Mouse (Mus musculus): Measurements from ENCODE around the gene Cerk.
"Not testable (repeated sequence)": the region's sequence is repeated elsewhere in the genome, so short reads cannot be mapped to it uniquely, and the experiment has no call there.

The Cerk gene

DNA sequence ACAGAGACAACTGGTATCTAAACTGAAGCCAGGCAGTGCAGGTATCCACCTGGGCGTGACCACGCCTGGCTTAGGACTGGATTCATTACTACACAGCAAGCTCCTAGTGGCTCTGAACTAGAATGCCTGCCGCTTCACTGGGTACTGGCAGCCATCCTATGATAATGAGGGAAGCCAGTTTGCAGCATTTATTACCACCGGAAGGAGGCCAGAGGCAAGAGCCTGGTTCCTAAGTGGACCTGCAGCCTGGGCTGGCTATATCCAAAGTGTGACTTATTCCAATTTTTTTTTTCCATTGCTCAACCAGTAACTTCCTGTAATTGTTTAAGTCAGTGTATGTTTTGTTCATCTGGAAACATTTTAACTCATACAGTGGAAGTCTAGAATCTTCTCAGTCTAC, 20.4 kb upstream of the Cerk start:
- no peak for DNase-seq (ENCODE audit: low spot score in 2 of 2)

GRCm38 (mm10) chr15:86205300-86205699, 19.4 kb upstream of the Cerk start:
- no peak for DNase-seq (ENCODE audit: low spot score in 2 of 2)

DNA sequence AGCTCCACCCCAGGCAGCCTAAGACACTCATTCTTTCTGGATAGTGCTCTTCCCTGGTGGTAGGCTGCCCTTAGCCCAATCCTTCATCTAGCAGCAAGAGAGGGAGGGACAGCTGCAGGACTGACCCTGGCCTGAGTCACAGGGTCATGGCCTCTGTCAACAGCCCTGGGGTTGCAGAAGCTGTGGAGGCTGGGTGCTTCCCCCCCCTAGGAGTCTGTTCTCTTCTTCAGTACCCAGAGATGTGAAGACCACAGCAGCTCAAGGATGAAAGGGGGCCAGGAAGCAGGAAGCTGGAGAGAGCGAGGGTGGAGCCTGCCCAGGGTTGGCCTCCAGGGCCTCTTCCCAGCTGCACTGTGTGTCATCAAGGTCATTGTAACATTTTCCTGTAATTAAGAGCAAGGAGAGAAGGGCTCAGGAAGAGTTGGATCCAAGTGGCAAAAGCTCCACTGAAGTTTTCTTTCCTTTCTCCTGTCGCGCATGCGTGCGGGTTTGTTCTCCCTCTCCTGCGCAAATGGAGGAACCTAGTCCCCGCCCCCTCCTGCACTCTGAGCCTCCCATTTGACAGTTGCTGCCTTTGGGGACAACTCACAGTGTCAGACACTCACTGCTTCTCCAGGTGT, 18.1 kb upstream of the Cerk start:
- DNase-seq (ENCODE audit: low spot score in 2 of 2): peak in 1 of 2 experiments; percentile 53

- DNase-seq (ENCODE audit: low spot score in 2 of 2): no peak
Measured at GRCm38 (mm10) chr15:86203292-86203793, 17.4 kb upstream of the Cerk start.

- peak in 1 of 2 experiments; percentile 30 for DNase-seq (ENCODE audit: low spot score in 2 of 2)
Measured at GRCm38 (mm10) chr15:86202640-86203039, 16.7 kb upstream of the Cerk start.

DNA sequence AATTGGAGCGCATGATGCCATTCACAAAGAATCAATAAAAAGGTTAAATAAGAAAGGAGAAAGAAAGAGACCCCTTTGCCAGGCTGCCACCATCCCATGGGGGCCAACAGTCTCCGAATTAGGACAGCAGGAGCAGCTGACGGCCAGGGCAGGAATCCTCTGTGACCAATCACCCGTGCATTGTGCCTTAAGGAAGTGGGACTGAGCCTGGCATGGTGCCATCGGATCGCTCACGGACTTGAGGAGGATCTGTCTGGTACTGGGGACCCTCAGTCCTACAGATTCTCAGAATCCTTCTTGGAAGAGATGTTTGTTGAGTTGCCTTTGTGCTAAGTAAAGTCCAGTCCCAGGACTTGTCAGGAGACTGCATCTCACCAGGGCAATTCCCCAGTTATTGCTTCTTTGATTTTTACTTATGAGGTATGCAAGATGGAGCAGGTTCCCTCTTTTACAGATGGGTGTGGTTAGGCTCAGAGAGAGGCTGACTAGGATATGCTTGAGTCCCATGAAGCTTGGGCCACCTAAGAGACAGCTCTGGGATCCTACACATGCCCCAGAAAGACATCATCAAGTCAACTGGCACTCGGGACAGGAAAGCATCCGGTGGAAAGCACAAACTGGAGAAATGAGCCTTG, 15.9 kb upstream of the Cerk start:
- peak; percentile 57 to 64 for DNase-seq (ENCODE audit: low spot score in 2 of 2)

- no peak for DNase-seq (ENCODE audit: low spot score in 2 of 2)
Measured at GRCm38 (mm10) chr15:86201095-86201494, 15.2 kb upstream of the Cerk start.

DNA sequence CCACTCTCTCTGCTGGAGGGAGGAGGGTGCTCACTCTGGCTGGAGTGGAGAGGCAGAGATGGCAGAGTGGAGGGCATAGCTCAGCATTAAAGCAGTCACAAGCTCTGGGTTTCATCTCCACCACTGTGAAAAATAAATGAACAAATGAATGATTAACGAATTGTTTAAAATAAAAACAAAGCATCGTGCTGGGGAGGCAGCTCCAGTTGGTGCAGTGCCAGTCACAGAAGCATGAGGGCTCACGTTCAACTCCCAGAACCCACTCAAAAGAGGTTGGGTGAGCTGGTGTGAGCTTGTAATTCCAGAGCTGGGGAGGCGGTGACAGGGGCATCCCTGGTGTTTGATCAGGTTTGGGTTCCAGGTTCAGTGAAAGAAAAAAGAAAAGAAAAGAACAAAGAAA, 14.2 kb upstream of the Cerk start:
- no peak for DNase-seq (ENCODE audit: low spot score in 2 of 2)

DNA sequence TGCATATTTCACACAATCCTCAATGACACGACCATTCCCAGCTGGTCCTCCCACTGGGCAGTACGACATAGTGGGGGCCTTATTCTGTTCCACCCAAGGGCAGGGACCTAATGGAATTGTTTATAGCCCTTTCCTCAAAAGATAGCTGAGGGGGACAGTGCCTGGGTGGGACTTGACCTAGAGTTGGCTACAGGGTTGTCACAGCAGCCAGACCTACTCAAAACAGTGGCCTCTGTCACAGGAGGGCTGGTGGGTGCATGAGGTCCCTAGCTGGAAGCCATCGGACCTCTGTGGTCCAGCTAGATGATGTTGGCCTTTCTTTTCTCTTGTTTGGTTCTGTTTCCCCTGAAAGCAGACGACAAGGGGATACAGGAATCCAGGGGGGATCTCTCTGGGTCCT, 13.5 kb upstream of the Cerk start:
- DNase-seq (ENCODE audit: low spot score in 2 of 2): no peak

DNA sequence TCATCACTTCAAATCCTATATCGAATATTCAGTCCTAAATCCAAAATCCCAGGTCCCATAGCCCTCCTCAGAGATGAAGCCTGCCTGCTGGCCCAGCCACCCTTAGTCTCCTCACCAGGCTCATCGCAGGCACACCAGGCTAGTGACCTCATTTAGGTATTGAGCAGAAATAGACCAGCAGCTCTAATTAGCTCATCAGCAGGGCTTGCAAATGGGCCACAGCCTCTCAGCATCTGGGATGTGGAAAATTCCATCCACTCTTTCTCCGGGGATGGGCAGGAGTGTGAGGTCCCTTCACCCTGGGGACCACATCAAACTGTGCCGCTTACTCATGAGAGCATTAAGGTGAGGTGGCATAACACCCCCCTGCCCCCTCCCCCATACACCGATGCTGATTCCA, 13.1 kb upstream of the Cerk start:
- no peak for DNase-seq (ENCODE audit: low spot score in 2 of 2)

DNA sequence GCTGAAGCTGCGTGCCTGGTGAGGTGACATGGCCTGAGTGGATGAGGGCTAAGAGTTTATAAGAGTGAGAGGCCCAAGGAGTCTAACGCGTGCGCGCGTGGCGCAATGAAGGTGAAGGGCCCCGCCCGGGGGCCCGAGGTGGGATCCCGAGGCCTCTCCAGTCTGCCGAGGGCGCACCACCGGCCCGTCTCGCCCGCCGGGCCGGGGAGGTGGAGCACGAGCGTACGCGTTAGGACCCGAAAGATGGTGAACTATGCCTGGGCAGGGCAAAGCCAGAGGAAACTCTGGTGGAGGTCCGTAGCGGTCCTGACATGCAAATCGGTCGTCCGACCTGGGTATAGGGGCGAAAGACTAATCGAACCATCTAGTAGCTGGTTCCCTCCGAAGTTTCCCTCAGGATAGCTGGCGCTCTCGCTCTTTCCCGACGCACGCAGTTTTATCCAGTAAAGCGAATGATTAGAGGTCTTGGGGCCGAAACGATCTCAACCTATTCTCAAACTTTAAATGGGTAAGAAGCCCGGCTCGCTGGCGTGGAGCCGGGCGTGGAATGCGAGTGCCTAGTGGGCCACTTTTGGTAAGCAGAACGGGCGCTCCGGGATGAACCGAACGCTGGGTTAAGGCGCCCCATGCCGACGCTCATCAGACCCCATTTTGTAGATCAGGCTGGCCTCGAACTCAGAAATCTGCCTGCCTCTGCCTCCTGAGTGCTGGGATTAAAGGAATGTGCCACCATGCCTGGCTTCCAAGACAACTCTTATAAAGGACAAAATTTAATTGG, 8.9 kb upstream of the Cerk start:
- not testable (repeated sequence) for DNase-seq (ENCODE audit: low spot score in 2 of 2)

GRCm38 (mm10) chr15:86191933-86192332, 6.0 kb upstream of the Cerk start:
- no peak for DNase-seq (ENCODE audit: low spot score in 2 of 2)

GRCm38 (mm10) chr15:86191505-86191904, 5.6 kb upstream of the Cerk start:
- no peak for DNase-seq (ENCODE audit: low spot score in 2 of 2)

DNA sequence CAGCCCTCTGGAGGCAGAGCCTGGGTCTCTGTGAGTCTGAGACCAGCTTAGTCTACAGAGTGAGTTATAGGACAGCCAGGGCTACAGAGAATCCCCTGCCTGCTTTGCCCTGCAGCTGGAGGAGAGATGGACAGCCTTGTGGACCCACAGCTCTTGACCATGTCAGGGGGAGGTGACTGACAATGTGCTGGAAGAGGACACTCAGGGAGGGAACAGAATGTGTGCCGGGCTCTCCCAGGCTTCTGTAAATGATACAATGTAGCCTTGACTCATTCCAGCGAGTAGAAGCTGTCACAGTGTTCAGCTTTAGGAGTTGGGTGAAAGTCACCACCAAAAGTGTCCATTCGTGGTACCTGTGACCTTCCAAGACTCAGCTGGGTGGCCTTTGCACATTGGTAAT, 4.4 kb upstream of the Cerk start:
- no peak for DNase-seq (ENCODE audit: low spot score in 2 of 2)

DNA sequence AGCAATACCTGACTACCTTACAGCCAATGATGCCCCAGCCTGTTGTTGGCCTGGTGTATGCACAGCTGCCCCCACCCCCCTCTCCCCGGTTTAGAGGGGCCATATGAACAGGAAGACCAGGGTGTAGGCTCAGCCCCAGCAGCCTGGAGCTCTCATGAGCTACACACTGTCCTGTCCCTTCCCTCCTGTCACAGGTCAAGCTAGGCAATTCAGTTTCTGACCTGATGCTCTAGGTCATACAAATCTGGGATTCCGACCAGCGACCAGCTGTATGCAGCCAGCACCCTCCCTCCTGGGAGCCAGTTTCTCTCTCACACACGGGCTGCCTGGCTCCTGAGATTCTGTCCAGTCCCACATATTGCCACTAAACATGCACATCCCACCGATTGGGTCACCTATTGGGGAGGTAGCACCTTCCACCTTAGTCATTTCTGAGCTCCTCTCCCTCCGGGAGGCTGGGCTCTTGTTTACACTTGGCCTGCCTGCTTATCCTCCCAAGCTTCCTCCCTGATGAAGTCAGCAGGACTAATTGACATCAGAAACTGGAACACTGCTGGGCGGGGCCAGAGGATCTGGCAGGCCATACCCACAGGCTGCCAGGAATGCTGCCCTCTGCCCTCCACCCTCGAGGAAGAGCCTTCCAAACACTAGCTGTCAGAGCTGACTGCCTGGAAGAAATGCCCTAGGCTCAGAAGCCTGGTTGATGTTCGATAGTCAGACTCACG, 3.0 kb upstream of the Cerk start:
- DNase-seq (ENCODE audit: low spot score in 2 of 2): no peak

DNA sequence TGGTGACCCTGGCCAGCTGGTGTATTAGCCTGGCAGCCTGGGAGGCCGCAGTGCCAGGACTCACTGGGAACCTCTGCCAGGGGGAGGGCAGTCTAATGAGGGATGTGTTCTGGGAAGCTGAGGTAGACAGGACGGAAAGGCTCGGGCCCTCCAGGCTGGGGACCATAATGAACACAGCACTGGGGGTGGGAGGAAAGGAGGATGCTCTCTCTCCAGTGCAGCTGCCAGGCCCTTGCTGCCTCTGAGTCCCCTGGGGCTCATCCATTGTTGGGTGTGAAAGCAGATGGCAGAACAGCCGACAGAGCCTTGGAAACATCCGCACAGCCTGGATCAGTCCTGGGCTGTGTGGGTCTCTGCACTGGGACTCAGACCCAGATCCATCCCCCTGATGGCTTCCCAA, 2.2 kb upstream of the Cerk start:
- DNase-seq (ENCODE audit: low spot score in 2 of 2): peak in 1 of 2 experiments; percentile 50

- DNase-seq (ENCODE audit: low spot score in 2 of 2): no peak
Measured at GRCm38 (mm10) chr15:86186686-86187085, 745 bp upstream of the Cerk start.

GRCm38 (mm10) chr15:86184851-86185688, 871 bp downstream of the Cerk start:
- DNase-seq (ENCODE audit: low spot score in 2 of 2): peak in 1 of 2 experiments; percentile 67

- no peak for DNase-seq (ENCODE audit: low spot score in 2 of 2)
Measured at GRCm38 (mm10) chr15:86184071-86184470, 1.9 kb downstream of the Cerk start.

GRCm38 (mm10) chr15:86183484-86183883, 2.5 kb downstream of the Cerk start:
- no peak for DNase-seq (ENCODE audit: low spot score in 2 of 2)

- DNase-seq (ENCODE audit: low spot score in 2 of 2): peak; percentile 59 to 78
Measured at GRCm38 (mm10) chr15:86182646-86183045, 3.3 kb downstream of the Cerk start.
